Comparison of ENCODE assay signal across 8 mouse cellular contexts in genomic region chr4:133673666-133674330, GRCm38 (mm10). TPM values are rescaled to one million over a fixed set of nuclear protein-coding genes. Genes with fewer than 3 reads are reported as not detected.
DNase-seq lines count a peak whose midpoint lies in the region; ATAC-seq and TF ChIP-seq lines count a peak whose summit lies in the region.

No protein-coding gene starts in this region.

- H3K36me3 ChIP-seq in liver, embryonic 15.5 days (replicated peaks), result peaks cover 6% of the 10 kb centered on the region; the same call in 1 of the 2 replicates
- peaks cover 4% of the 10 kb centered on the region; the same call in 1 of the 2 replicates for H3K36me3 ChIP-seq in neural tube, embryonic 15.5 days

- peaks cover 81% of the 10 kb centered on the region for H3K4me1 ChIP-seq in liver, embryonic 15.5 days (replicated peaks)
- peaks cover 61% of the 10 kb centered on the region for H3K4me1 ChIP-seq in neural tube, embryonic 15.5 days

- intact Hi-C loops in gastrocnemius, adult 2 months (cut with DNase I), result loop anchor here (1.0 to 2.0 kb wide), 2 partner anchors 33 to 101 kb away; no protein-coding TSS in a partner anchor

- peak overlapping the region; percentile 90 for H3K4me2 ChIP-seq in liver, embryonic 15.5 days
- H3K4me2 ChIP-seq in neural tube, embryonic 15.5 days, result peak overlapping the region; percentile 81

- no peak for ATAC-seq in liver, embryonic 15.5 days (ENCODE audit: insufficient read depth)
- ATAC-seq in neural tube, embryonic 15.5 days (ENCODE audit: low FRiP score), result no peak

- H3K9me3 ChIP-seq in liver, embryonic 15.5 days (replicated peaks), result no peaks in the 10 kb centered on the region
- H3K9me3 ChIP-seq in neural tube, embryonic 15.5 days (replicated peaks), result no peaks in the 10 kb centered on the region

- H3K27me3 ChIP-seq in liver, embryonic 15.5 days, result no peaks in the 10 kb centered on the region
- H3K27me3 ChIP-seq in neural tube, embryonic 15.5 days (replicated peaks), result no peaks in the 10 kb centered on the region

- no peak for TF ChIP-seq CTCF in gastrocnemius, adult 2 months (IDR thresholded peaks at IDR 0.05)

- 5% methylated on average over 10 of the region's 10 CpGs for WGBS in liver, embryonic 15.5 days (ENCODE audit: insufficient replicate concordance)
- WGBS in neural tube, embryonic 15.5 days, result 33% methylated on average over 10 of the region's 10 CpGs

- H3K4me3 ChIP-seq in gastrocnemius, adult 2 months, result peak overlapping the region; percentile 85
- H3K4me3 ChIP-seq in liver, embryonic 15.5 days (replicated peaks), result peak overlapping the region; percentile 77
- peak overlapping the region; percentile 80; the same call in 1 of the 2 replicates for H3K4me3 ChIP-seq in neural tube, embryonic 15.5 days (replicated peaks)

- H3K27ac ChIP-seq in gastrocnemius, adult 2 months, result peak overlapping the region; percentile 100
- peak overlapping the region; percentile 98 for H3K27ac ChIP-seq in liver, embryonic 15.5 days (replicated peaks)
- H3K27ac ChIP-seq in neural tube, embryonic 15.5 days (replicated peaks), result peak overlapping the region; percentile 99

- peak overlapping the region; percentile 93 for H3K9ac ChIP-seq in liver, embryonic 15.5 days
- no peak overlapping the region for H3K9ac ChIP-seq in neural tube, embryonic 15.5 days (replicated peaks)

- peak; percentile 66 for DNase-seq in adrenal gland, adult 2 months
- no peak for DNase-seq in adrenal gland, adult 18-20 months (ENCODE audit: low spot score in 2 of 2)
- peak; percentile 70 for DNase-seq in adrenal gland, postnatal 14 days
- peak; percentile 57 for DNase-seq in gastrocnemius, adult 2 months
- DNase-seq in induced T-regulatory cell, adult 2 months (ENCODE audit: low read depth), result peak; percentile 46
- no peak for DNase-seq in ovary, postnatal 10 days (ENCODE audit: low spot score)

RNA-seq across cellular contexts. Expression of gene Pigv, which starts 1.4 kb away (rescaled TPM):
- 10 to 100 TPM; 13.0 to 19.7 TPM for total RNA-seq in adrenal gland, adult 2 months (2021)
- 13.4 and 14.0 TPM in 2 replicates for polyA plus RNA-seq in adrenal gland, adult 2 months (2012; rRNA removed)
- 10 to 100 TPM; 16.3 to 20.4 TPM for total RNA-seq in adrenal gland, adult 18-20 months (2021)
- 13.9 and 17.2 TPM in 2 replicates for total RNA-seq in adrenal gland, postnatal 14 days (2021)
- 10 to 100 TPM; 10.4 to 11.7 TPM for total RNA-seq in gastrocnemius, adult 2 months (2021)
- polyA plus RNA-seq in liver, embryonic 15.5 days (2015; fragmentation: Nextera tagmentation; extraction: Ambion mirVana), result 5.5 and 6.3 TPM in 2 replicates
- polyA plus RNA-seq in neural tube, embryonic 15.5 days (2015; fragmentation: Nextera tagmentation; extraction: Ambion mirVana), result 12.4 and 15.7 TPM in 2 replicates

RNA-seq across cellular contexts. Expression of gene Zdhhc18, which starts 23.8 kb away (rescaled TPM):
- total RNA-seq in adrenal gland, adult 2 months (2021), result 10 to 100 TPM; 18.4 to 24.8 TPM
- polyA plus RNA-seq in adrenal gland, adult 2 months (2012; rRNA removed), result 31.0 and 32.9 TPM in 2 replicates
- 10 to 100 TPM; 19.6 to 34.5 TPM for total RNA-seq in adrenal gland, adult 18-20 months (2021)
- 16.9 and 29.9 TPM in 2 replicates for total RNA-seq in adrenal gland, postnatal 14 days (2021)
- 10 to 100 TPM; 25.4 to 32.3 TPM for total RNA-seq in gastrocnemius, adult 2 months (2021)
- 1.2 and 1.9 TPM in 2 replicates for polyA plus RNA-seq in liver, embryonic 15.5 days (2015; fragmentation: Nextera tagmentation; extraction: Ambion mirVana)
- polyA plus RNA-seq in neural tube, embryonic 15.5 days (2015; fragmentation: Nextera tagmentation; extraction: Ambion mirVana), result 4.3 and 7.0 TPM in 2 replicates

Comparison
In these comparisons a context has a peak if more than half of its experiments do, and no peak if none do; other contexts are left out.
1. DNase-seq: peak in adrenal gland, adult 2 months (single experiment), adrenal gland, postnatal 14 days (single experiment), gastrocnemius, adult 2 months (single experiment) and induced T-regulatory cell, adult 2 months (single experiment); none in adrenal gland, adult 18-20 months (0 of 2) and ovary, postnatal 10 days (single experiment).
2. Peak in every context shown above with its lines, with median percentiles within 50 percentile points of each other: H3K27ac ChIP-seq and H3K4me3 ChIP-seq.